Mouse (Mus musculus): ENCODE results near the gene Fam45a.

GRCm38 (mm10) chr19:60795244-60795643 lies 16.1 kb upstream of the Fam45a start:
- TF ChIP-seq GATA1 (IDR thresholded peaks at IDR 0.05; ENCODE audit: low read length), result no peak
- TF ChIP-seq TAL1 (IDR thresholded peaks at IDR 0.05; ENCODE audit: low read length), result no peak
